Mouse (Mus musculus): Measurements from ENCODE around the gene Bcar3. TPM values are rescaled to one million over a fixed set of nuclear protein-coding genes. Genes with fewer than 3 reads are reported as not detected.
A peak's percentile ranks its signal among the peaks of the same experiment; 100 is the strongest.

Bcar3 gene
- total RNA-seq, 2 experiments from 2014 or later, result 8.8 to 9.5 TPM

- DNase-seq, result peak; percentile 78
Measured at GRCm38 (mm10) chr3:122419610-122420409, 125.9 kb downstream of the Bcar3 start.

- peak; percentile 31 for DNase-seq
Measured at GRCm38 (mm10) chr3:122420410-122420774, 126.5 kb downstream of the Bcar3 start.

DNA sequence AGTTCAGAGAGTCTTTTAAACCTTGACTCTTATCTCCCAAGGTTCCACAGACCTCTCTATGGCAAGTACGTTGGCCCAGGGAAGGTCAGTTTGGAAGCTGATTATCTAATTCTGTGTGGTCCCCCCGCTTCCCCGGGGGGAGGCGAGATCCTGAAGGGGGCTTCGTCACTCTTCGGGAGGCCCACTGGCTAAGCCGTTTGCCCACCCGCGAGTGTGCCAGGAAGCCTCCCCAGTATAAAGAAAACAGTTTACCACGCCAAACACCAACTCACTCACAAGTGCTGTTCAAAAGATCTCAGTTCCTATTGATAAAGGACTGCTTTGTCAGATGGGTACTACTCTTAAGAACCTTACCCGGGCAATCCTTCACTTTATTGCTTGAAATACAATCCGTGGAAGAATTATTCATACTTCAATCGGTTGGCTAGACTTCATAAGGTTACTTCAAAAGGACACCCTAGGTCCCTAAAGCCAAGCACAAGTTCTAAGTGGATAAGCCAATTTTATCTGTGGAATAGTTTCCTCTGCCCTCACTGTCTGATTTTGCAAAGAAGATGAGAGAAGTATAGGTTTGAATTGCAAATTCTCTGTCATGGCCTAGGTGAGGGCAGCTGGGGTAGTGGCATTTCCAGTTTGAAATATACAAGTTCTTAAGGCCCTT, 127.2 kb downstream of the Bcar3 start:
- DNase-seq, result no peak

DNA sequence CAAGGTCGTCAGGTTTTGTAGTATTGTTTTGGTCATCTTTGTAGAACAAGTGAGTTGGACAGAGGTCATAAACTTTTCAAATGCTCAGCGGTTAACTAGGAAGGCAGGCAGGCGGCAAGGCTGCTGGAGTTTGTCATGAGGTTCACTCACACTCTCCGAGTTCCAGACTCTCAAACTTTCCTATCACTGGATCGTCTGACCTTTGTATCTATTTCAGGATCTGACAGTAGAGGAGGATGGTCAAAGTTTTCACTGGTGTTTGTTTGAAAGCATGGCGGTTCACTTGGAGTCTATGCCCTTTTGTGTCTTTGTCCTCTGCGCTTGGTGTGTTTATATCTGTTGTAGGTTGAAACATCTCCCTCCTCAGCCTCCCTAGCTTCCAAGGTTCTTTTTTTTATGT, 127.9 kb downstream of the Bcar3 start:
- no peak for DNase-seq

DNA sequence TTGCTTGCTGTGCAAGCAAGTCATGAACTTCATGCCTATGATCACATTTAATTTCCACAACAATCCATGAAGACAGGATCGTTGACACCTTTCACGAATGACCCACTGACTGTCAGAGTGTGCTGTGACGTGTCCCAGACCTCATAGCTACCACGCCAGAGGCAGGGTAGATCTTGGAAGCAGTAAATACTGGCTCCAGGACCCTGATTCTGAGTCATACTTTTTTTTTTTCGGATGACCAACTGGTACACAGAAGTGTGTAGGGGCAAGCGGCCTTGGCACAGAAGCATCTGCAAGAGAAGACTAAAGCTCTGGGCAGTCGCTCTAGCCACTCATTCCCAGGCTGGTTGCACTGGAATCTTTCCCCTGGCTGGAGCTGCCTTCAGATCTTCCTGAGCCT, 128.3 kb downstream of the Bcar3 start:
- no peak for DNase-seq

DNA sequence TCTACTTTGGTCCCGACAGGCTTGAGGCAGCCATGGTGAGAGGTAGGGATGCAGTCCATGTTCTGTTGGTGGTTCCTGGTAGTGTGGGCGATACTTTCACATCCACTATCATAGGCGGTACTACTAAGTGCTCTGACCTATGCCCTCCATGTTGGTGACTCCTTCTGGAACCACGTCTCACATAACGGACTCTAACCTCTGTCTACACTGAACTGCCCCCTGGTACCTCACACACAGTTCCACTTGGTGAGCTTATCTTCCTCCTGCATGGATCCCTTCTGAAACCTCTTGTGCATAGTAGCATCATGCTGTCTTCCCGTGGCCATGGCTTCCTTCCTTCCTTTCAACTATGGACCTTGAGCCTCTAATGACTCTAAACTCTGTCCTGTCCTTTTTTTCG, 129.7 kb downstream of the Bcar3 start:
- no peak for DNase-seq

DNA sequence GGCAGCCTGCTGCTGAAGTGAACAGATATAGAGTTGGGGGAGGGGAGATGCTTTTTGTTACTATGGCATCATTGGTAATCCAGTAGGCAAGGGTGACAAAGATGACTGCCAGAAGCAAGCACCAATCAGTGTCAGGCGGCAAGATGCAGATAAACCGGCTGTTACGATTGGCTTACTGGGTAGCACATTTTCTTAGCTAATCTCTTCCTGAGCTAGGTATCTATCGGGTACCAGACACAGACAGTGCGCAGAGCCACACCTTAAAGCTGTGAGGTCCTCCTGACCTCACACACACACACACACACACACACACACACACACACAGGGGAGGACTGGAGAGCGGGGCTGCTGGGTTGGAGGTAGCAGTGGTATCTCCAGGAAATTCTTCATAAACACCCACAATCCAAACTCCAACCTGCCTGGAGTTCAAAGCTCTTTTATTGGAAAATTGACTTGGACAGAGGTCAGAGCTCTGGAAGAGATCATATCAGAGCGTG, 134.4 kb downstream of the Bcar3 start:
- DNase-seq, result no peak

DNA sequence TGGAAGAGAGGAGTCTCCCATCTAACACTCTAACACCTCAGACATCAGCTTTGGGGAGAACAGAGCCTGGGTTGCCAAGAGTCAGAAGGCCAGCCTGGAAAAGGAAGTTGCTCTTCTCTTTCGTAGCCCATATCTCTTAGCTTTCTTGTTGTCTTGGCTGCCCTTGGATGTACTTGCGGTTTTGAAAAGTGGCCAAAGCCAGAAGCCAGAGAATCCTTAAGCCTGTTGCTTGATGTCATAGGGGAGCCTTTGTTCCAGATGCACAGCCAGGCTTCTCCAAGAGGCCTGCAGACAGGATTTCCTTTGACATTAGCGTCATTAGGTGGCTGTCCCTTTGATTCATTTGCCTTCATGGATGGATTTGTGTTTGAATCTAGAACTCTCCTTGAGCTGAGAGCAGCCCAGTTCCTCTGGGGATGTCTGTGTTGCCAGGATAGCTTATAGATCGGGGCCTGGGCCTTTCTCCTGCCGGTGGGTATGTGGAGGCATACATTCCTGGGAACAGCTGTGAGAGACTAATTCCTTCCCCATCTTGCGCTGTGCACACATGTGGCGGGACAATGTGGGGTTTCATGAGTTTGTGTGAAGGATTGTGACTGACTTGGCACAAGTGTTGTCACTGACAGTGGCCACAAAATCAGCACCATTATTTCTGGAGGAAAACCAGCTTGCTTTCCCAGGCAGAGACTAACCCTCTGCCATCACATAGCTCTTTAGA, 137.0 kb downstream of the Bcar3 start:
- peak; percentile 59 for DNase-seq

DNA sequence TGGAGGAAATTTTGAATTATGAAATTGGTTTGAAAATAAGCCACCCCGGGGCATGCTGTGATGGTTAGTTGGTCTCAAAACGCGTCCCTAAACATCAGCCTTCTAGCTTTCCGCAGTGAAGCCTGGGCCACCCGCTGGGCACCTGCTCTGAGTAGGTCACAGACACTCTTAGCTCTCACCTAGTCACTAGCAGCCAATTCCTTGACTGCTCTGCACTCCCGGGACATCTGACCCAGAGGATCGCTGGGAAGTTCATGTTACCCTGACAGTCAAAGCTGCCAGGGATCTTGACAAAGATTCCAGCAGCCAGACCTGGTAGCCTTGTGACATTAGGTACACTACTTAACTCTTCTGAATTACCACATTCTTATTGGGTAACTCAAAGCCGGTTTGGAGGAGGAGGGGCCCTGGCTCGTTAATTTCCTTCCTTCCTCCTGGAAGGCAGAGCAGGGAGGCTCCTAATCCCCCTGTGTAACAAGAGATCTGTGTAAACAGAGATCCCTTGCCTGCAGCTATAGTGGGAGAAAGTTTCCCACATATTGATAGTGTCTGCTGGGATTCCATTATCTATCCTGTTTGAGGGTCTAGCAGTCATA, 139.0 kb downstream of the Bcar3 start:
- DNase-seq, result no peak

DNA sequence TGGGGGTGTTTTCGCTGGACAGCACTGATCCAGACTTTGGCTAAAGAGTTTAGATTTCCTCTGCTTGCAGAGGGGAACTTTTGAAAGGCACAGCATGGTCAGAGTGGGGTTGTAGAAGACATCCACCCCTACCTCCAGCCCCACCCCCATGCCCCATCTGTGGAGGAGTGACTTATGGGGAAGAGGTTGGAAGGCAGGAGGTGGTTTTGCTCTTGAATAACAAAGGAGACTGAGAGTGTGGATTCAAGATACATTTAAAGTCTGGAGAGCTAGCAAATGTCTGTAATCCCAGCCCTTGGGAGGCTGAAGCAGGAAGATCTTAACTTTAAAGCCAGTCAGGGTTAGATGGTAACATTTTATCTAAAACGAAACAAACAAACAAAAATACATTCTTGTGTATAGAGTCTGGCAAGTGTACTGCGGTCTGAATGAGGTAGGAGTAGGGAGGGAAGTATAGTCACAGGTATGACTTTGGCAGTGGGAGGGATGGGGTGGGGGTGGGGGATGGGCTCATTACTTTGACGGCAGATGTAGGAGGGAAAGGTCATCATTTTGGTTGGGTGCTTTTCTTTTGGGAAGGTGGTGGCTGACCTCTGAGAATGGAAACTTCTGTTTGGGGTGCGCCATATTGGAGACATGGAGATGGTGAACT, 140.2 kb downstream of the Bcar3 start:
- no peak for DNase-seq

- no peak for DNase-seq
Measured at GRCm38 (mm10) chr3:122434983-122435935, 141.3 kb downstream of the Bcar3 start.

- no peak for DNase-seq
Measured at GRCm38 (mm10) chr3:122438143-122438825, 144.3 kb downstream of the Bcar3 start.

DNA sequence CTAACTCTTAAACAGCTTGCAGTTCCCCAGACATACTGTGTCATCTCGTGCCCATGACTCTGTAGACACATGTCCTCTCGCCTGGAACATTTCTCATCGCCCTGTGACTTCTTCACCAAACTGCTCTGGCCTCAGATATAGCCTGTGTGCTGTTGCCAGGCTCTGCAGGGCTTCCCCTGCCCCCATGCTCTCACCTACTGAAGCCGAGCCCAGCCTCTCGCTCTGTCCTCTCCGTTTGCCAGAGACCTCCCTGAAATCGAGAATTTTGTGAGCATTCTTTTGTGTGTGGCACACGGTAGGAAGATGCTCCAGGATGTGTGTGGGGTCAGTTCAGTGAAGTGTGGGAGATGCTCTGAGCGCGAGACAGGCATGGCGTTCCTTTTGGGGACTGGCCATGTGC, 151.8 kb downstream of the Bcar3 start:
- DNase-seq, result no peak

- DNase-seq, result no peak
Measured at GRCm38 (mm10) chr3:122446678-122447077, 152.7 kb downstream of the Bcar3 start.

- DNase-seq, result no peak
Measured at GRCm38 (mm10) chr3:122448196-122448595, 154.3 kb downstream of the Bcar3 start.

DNA sequence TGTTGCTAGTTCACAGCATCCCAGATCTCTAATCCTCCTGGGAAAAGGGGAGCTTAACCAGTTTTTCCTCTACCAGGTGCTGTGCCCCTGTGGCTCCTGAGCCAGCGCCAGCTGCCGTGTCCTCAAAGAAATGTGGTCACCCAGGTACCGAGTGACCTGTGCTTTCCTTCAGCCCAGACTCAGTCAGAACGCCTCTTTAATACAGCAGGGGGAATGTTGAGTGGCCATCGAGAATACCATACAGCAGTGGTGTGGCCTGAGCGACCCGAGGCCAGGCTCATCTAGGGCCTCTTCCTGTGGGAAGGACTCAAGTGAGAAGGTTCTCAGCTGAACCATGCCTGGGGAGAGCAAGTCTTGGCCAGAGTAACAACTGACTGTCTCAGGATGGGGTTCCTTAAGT, 156.1 kb downstream of the Bcar3 start:
- DNase-seq, result no peak

DNA sequence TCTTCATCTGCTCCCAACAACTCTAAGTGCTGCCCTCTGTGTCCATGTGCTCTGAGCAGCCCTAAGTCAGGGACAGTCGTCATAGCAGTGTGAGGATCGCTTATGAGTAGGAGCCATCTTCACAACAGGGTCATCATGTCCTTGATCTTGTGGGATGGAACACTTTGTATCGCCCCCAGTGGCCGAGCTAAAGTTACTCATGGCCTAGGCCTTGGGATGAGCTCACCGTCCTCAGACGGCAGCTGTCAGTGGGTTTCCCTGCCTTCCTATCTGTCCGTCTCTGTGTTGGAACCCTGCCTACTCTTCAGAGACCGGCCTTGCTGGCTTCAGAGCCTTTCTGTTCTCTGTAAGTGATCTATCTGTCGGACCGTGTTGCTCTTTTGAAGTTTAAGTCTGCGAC, 159.9 kb downstream of the Bcar3 start:
- DNase-seq, result no peak

GRCm38 (mm10) chr3:122456156-122456555, 162.2 kb downstream of the Bcar3 start:
- no peak for DNase-seq

GRCm38 (mm10) chr3:122456807-122457206, 162.9 kb downstream of the Bcar3 start:
- no peak for DNase-seq

- no peak for DNase-seq
Measured at GRCm38 (mm10) chr3:122457723-122458122, 163.8 kb downstream of the Bcar3 start.

DNA sequence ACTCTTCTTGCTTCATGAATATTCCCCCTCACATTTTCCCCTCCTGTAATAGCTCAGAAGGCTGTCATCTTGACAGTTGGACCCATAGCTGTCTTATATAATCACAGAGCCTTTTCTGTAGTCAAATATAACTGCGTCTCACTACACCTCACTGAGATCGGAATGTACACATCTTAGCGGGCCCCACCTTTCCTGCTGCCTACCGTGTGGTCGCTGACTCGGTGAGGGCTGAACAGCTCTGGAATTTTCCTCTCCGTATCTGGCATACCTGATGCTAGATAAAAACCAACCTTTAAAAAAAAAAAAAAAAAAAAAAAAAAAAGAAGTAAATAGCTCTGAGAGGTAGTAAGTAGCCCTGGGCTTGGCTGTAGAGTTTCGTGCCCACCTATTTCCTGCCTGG, 164.8 kb downstream of the Bcar3 start:
- no peak for DNase-seq
